Mouse (Mus musculus) neural tube, embryonic 12.5 days (tissue): ENCODE measurements at regions not wholly inside any gene's neighbourhood (a gene's known extent, or its start where the extent isn't known, plus 50 kb on each side); places are given as distances from the start of the nearest gene placed in this dataset.

Experiments used
- ATAC-seq: fragments of 200-750 bp; cut with Nextera tagmentation; 2 replicates; pipeline ENCODE4 v1.8.0; 2017; ENCODE audit warnings: low read depth, mild to moderate bottlenecking, moderate TSS enrichment, moderate library complexity; ENCODE audit not compliant: low FRiP score
- H3K27ac ChIP-seq: fragments of 300-500 bp; sonication (generic); 2 replicates; pipeline ENCODE4 v1.5.1; 2016
- H3K27me3 ChIP-seq: fragments of 300-500 bp; sonication (generic); replicated peaks from 2 replicates; pipeline ENCODE4 v1.6.1; 2016; ENCODE audit warnings: mild to moderate bottlenecking
- H3K36me3 ChIP-seq: fragments of 300-500 bp; sonication (generic); 2 replicates; pipeline ENCODE4 v1.6.1; 2016; ENCODE audit warnings: mild to moderate bottlenecking
- H3K4me1 ChIP-seq: fragments of 300-500 bp; sonication (generic); 2 replicates; pipeline ENCODE4 v1.6.1; 2016
- H3K4me2 ChIP-seq: fragments of 300-500 bp; sonication (generic); replicated peaks from 2 replicates; pipeline ENCODE4 v1.6.1; 2016; ENCODE audit warnings: mild to moderate bottlenecking
- H3K4me3 ChIP-seq: fragments of 300-500 bp; sonication (generic); 2 replicates; pipeline ENCODE4 v1.5.1; 2016
- H3K9ac ChIP-seq: fragments of 300-500 bp; sonication (generic); 2 replicates; pipeline ENCODE4 v1.6.1; 2016; ENCODE audit warnings: mild to moderate bottlenecking
- H3K9me3 ChIP-seq: fragments of 300-500 bp; sonication (generic); 2 replicates; pipeline ENCODE4 v1.6.1; 2016; ENCODE audit warnings: mild to moderate bottlenecking
- whole genome bisulfite sequencing: fragments of 180-500 bp; shearing (Covaris S2); methylation state at CpG from one replicate; pipeline ENCODE4 v1.1.7; 2016; 5-methylcytosine and 5-hydroxymethylcytosine counted together

DNA sequence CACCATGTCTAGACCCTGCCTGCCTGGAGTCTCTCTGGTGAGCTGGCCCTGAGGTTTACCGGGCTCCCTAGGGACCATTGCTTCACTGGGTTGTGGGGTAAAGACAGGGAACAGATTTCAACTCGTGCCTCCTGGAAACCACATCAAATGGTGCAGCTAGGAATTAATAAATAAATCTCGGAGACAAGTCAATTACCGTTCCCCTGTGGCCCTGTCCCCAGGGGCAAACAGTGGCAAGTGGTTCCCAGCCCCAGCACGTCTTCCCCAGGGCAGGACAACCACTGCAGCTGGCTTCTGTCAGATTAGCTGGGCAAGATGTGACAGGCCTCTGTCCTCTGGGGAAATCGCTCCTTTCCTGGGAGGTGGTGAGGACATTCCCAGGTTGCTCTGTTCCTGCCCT, 54.3 kb upstream of the Haao start:
- H3K9ac ChIP-seq: no peak overlapping the region
- no peak for ATAC-seq
- no peak overlapping the region for H3K4me2 ChIP-seq
- 49% methylated on average over 6 of the region's 6 CpGs for WGBS
- no peak overlapping the region for H3K4me3 ChIP-seq
- no peaks in the 10 kb centered on the region; the same call in 1 of the 2 replicates for H3K27me3 ChIP-seq
- H3K36me3 ChIP-seq: no peaks in the 10 kb centered on the region
- H3K4me1 ChIP-seq: no peaks in the 10 kb centered on the region; the same call in 1 of the 2 replicates
- no peaks in the 10 kb centered on the region for H3K9me3 ChIP-seq
- H3K27ac ChIP-seq: no peak overlapping the region

DNA sequence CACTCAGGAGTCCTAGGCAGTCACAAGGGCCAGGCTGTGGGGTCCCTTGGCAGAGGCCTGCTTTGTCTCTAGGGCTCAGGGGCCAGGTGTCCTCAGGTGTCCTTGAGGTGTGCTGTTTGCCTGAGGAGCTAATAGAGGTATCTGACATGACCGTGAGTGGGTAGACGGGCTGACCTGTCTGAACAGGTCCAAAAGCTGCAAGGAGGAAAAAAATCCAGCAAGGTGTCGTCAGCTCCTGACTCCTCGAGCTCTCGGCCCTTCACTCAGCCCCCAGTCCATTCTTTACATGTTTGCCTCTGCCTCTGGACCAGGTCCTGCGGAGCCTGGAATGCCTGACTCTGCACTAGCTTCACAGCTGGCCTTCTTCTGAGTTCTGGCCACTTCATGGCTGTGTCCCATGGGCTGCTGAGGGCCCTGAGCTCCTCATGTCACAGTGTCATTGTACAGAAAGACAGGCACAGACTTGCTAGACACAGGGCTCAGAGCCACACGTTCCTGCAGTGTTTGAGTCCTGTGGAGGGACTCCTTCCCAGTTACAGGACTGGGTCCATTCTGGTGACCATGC, 51.9 kb upstream of the Haao start:
- H3K4me3 ChIP-seq: no peak overlapping the region
- no peak for ATAC-seq

DNA sequence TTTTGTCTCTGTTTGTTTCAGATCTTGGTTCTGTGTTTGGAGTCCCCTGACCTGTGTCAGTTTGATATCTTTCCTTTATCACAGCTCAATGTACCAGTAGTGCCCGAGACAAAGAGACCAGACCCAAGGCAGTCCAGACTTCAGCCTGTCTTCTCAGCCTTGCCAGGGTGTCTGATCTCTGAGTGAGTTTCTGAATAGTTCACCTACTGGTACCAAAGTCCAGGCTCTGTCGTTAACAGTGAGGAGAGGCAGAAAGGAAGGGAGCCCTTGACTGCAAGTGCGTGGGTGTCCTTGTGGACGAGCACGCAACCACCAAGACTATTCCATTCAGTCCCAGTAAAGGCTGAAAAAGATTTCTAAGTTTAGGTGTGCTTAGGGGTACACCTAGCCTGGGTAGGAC, 50.8 kb upstream of the Haao start:
- WGBS: 89% methylated on average over 5 of the region's 5 CpGs
- Histone ChIP-seq H3K9me3 (no peaks in the 10 kb centered on the region), H3K4me2 (no peak overlapping the region), H3K4me3 (no peak overlapping the region), H3K27ac (no peak overlapping the region), H3K36me3 (no peaks in the 10 kb centered on the region), H3K9ac (no peak overlapping the region), H3K27me3 (no peaks in the 10 kb centered on the region; the same call in 1 of the 2 replicates), H3K4me1 (peaks cover 7% of the 10 kb centered on the region)
- ATAC-seq: no peak

More for the DNA sequence above, 51.9 kb upstream of the Haao start:
- Histone ChIP-seq H3K4me2 (no peak overlapping the region), H3K9me3 (no peaks in the 10 kb centered on the region), H3K36me3 (no peaks in the 10 kb centered on the region), H3K9ac (no peak overlapping the region), H3K27me3 (no peaks in the 10 kb centered on the region; the same call in 1 of the 2 replicates), H3K27ac (no peak overlapping the region), H3K4me1 (peaks cover 7% of the 10 kb centered on the region)
- 81% methylated on average over 7 of the region's 7 CpGs for WGBS
